Mouse (Mus musculus) intestine, embryonic 16.5 days (tissue): ENCODE results near the gene Hmx3. TPM values are rescaled to one million over a fixed set of nuclear protein-coding genes. Genes with fewer than 3 reads are reported as not detected.

Source experiments
- polyA plus RNA-seq: library from polyadenylated mRNA; unstranded; fragments of >200 nt; fragmentation: Nextera tagmentation; extraction: Ambion mirVana; gene quantifications from 2 replicates; pipeline ENCODE4 v1.2.1, GENCODE M21; 2015

The Hmx3 gene
- polyA plus RNA-seq, 1 experiment from 2014 or later: 0.53 TPM

Other genes starting within 250 kb of the Hmx3 start
- gene Cuzd1, start 220.6 kb upstream of the Hmx3 start, polyA plus RNA-seq: 1.5 and 1.9 TPM in 2 replicates
- not detected in 2 replicates for gene Fam24b, start 213.4 kb upstream of the Hmx3 start, polyA plus RNA-seq
- gene Fam24a, start 209.0 kb upstream of the Hmx3 start, polyA plus RNA-seq: not detected in 2 replicates
- gene 2310057M21Rik, start 180.1 kb upstream of the Hmx3 start, polyA plus RNA-seq: 20.0 TPM in 2 replicates
- gene Pstk, start 171.7 kb upstream of the Hmx3 start, polyA plus RNA-seq: 70.1 and 71.4 TPM in 2 replicates
- 8.1 and 9.4 TPM in 2 replicates for gene Ikzf5, start 132.3 kb upstream of the Hmx3 start, polyA plus RNA-seq
- gene Acadsb, start 132.3 kb upstream of the Hmx3 start, polyA plus RNA-seq: 70.5 and 75.2 TPM in 2 replicates
- gene Hmx2, start 5.9 kb downstream of the Hmx3 start, polyA plus RNA-seq: 0.39 and 0.68 TPM in 2 replicates
- 162 and 193 TPM in 2 replicates for gene Bub3, start 17.4 kb downstream of the Hmx3 start, polyA plus RNA-seq